Mouse (Mus musculus): ENCODE measurements around the gene Slc25a24. TPM values are rescaled to one million over a fixed set of nuclear protein-coding genes. Genes with fewer than 3 reads are reported as not detected.

The Slc25a24 gene
- total and polyA plus RNA-seq, 3 experiments, result 0.08 TPM; not detected in 2

GRCm38 (mm10) chr3:109171070-109171778 lies 48.3 kb downstream of the Slc25a24 start:
- H3K36me3 ChIP-seq (replicated peaks in 1 of 2; ENCODE audit: control insufficient read depth in 1 of 2, insufficient read depth in 1 of 2, low read length in 1 of 2), result no peaks in the 10 kb centered on the region
- no peak overlapping the region for H3K27ac ChIP-seq (ENCODE audit: insufficient read depth, low read depth)
- no peaks in the 10 kb centered on the region for H3K79me2 ChIP-seq (replicated peaks; ENCODE audit: control insufficient read depth, extremely low read depth, insufficient read depth, poor library complexity, severe bottlenecking)
- TF ChIP-seq CHD2 (IDR thresholded peaks at IDR 0.05; ENCODE audit: low read length) (no peak), NRF1 (IDR thresholded peaks at IDR 0.05; ENCODE audit: low read depth, low read length) (no peak), ELF1 (IDR thresholded peaks at IDR 0.05; ENCODE audit: low read depth, low read length) (no peak), UBTF (IDR thresholded peaks at IDR 0.05; ENCODE audit: low read depth, low read length) (no peak), ETS1 (conservative IDR thresholded peaks at IDR 0.05; ENCODE audit: low read depth, low read length) (no peak), SMC3 (IDR thresholded peaks at IDR 0.05; ENCODE audit: low read depth, low read length) (peak; percentile 80), CTCF (conservative IDR thresholded peaks at IDR 0.05 in 1 of 2, IDR thresholded peaks at IDR 0.05 in 1 of 2; ENCODE audit: low read depth in 2 of 2, low read length in 2 of 2) (peak; percentile 56 to 82; a peak in 3 of 4 replicates), ZKSCAN1 (IDR thresholded peaks at IDR 0.05; ENCODE audit: borderline replicate concordance, low read depth, low read length) (no peak), MAX (IDR thresholded peaks at IDR 0.05; ENCODE audit: low read length) (no peak), TBP (conservative IDR thresholded peaks at IDR 0.05; ENCODE audit: low read depth, low read length) (no peak), EP300 (IDR thresholded peaks at IDR 0.05; ENCODE audit: low read length) (no peak), ZMIZ1 (IDR thresholded peaks at IDR 0.05; ENCODE audit: low read depth, low read length) (no peak), GABPA (IDR thresholded peaks at IDR 0.05; ENCODE audit: insufficient replicate concordance, low read depth, low read length) (no peak), MYC (IDR thresholded peaks at IDR 0.05; ENCODE audit: low read depth, low read length) (no peak), ZC3H11A (IDR thresholded peaks at IDR 0.05; ENCODE audit: low read depth, low read length) (peak; percentile 10; the same call in 1 of the 2 replicates), USF1 (IDR thresholded peaks at IDR 0.05; ENCODE audit: low read depth, low read length) (no peak), E2F4 (IDR thresholded peaks at IDR 0.05; ENCODE audit: insufficient replicate concordance, low read depth, low read length) (no peak), HCFC1 (IDR thresholded peaks at IDR 0.05; ENCODE audit: low read depth, low read length) (no peak), PAX5 (IDR thresholded peaks at IDR 0.05; ENCODE audit: low read length) (no peak), TCF12 (IDR thresholded peaks at IDR 0.05; ENCODE audit: low read depth, low read length) (no peak), RAD21 (IDR thresholded peaks at IDR 0.05; ENCODE audit: low read depth, low read length) (peak; percentile 79), POLR2AphosphoS2 (IDR thresholded peaks at IDR 0.05; ENCODE audit: low read depth, low read length) (no peak), MEF2A (IDR thresholded peaks at IDR 0.05; ENCODE audit: borderline replicate concordance, low read depth, low read length) (no peak)
- no peaks in the 10 kb centered on the region for H3K27me3 ChIP-seq (replicated peaks)
- dilution Hi-C loops (cut with MboI; ENCODE audit: extremely low pct_ligation_motif_present, extremely low pct_unique_long_range_greater_than_20kb, low sequenced_read_pairs), result no loop called here
- no peaks in the 10 kb centered on the region for H3K9me3 ChIP-seq (replicated peaks; ENCODE audit: low read length)
- in situ Hi-C loops (cut with MboI; ENCODE audit: low pct_ligation_motif_present, low pct_unique_long_range_greater_than_20kb, low sequenced_read_pairs), result loop anchor here (10.0 kb wide), 1 partner anchor 324 kb away; no protein-coding TSS in a partner anchor
- peak overlapping the region; percentile 84; the same call in 1 of the 2 replicates for H3K4me2 ChIP-seq (ENCODE audit: insufficient read depth, low read depth, poor library complexity, severe bottlenecking)
- no peak overlapping the region for H3K4me3 ChIP-seq (replicated peaks in 1 of 3; ENCODE audit: low read depth in 2 of 3, low read length in 2 of 3, poor library complexity in 1 of 3)
- no peak overlapping the region for H3K9ac ChIP-seq (ENCODE audit: insufficient read depth, low read depth)
- peak; percentile 50 for DNase-seq (ENCODE audit: extremely low read depth)
- H3K4me1 ChIP-seq (ENCODE audit: control insufficient read depth in 1 of 2, insufficient read depth in 2 of 2), result peaks cover 0 to 10% of the 10 kb centered on the region in 2 experiments; a peak in 2 of 4 replicates
